Mouse (Mus musculus) mesoderm, embryonic 11.5 days (tissue): ENCODE data around the gene Frat2.

Experiments used
- DNase-seq: peaks from one replicate; pipeline ENCODE4 v3.0.0-alpha.2; 2012; ENCODE audit warnings: low read depth, low spot score

Frat2 gene

DNA sequence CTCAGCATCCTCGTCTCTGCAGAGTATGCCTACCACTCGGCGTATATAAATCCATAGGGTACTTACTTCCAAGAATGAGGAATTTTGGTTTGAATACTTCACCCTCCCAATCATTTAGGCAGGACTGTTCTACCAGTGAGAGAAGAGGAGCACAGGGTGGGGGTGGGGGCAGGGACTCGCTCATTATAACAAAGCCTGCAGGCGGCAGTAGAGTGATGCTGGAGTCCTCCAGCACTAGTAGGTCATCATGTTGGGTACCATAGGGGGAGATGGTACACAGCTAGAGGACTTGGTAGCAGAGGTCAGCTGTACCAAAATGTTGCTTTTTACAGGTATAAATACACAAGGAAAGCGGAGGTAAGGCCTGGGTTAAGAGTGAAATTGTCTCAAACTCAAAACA lies 3.6 kb downstream of the Frat2 start:
- no peak for DNase-seq

DNA sequence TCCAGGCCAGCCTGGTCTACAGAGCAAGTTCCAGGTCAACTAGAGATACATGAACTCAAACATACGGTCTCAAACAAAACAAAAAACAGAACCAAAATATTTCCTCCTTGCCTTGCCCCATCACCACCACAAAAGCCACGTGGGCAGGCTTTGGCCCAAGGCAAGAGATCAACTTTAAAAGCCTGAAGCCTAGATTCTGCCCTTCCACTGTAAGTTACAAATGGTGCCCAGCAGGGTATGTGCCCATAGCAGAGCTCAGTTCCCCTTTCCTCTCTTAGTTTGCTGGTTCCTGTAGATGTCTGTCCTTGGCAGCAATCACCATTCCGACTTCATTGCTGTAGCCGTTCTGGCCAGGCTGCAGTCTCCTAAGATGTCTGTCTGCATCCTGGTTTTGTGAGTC lies 5.2 kb downstream of the Frat2 start:
- no peak for DNase-seq

DNA sequence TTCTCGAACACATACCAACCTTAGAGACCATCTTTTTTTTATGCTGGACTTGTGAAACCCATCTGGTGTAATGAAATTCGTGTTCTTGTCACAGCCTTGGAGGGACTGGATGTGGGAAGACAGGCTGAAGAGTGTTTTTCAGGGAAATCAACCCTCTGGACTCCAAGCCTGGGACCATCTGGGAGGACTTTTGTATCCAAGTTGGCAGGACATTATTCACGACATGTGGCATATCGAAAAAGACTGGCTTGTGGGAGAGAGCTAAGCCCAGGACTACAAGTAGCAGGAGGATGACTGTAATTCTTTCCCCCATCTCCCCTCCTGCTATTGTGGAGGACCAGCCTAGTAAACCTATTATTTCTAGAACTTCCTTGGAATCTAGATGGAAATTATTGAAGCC lies 5.7 kb downstream of the Frat2 start:
- no peak for DNase-seq

DNA sequence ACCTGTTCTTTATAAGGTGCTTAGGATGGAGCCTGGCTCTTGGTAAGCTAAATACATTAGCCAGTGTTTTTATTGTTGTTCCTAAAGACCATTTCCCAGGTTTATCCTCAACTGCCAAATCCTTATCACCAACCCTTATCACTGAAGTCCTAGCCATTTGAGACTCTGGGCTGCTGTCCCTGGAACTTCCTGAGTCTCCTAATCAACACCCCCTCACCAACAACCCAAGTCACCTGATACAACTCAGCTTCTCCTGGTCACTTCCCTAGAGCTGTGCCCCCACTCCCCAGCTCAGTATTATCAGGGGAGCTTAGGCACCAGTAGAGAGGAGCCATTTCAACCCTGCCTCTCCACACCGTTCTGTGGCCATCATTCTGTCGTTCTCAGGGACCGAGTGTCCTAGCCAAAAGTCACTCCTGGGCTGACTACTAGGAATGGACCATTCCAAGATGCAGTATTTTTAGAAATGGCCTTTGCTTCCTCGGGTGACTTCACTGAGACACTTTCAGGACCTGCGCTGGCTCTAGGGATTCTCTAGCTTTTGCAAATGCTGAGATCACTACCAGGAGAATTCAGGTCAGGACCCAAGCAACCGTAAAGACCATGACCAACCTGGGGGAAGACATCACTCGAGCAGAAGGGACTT lies 6.7 kb downstream of the Frat2 start:
- no peak for DNase-seq

DNA sequence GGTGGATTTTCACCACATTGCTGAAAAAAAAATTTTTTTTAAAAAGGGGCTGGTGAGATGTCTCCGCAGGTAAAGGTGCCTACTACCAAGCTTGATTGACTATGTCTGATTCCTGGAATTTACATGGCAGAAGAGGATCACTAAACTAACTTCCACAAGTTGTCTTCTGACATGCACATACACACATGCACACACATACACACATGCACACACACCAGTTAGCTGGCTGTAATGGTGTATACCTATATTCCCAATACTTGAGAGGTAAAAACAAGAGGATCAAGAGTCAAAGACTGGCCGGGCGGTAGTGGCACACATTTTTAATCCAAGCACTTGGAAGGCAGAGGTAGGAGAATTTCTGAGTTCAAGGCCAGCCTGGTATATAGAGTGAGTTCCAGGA lies 8.2 kb downstream of the Frat2 start:
- no peak for DNase-seq

DNA sequence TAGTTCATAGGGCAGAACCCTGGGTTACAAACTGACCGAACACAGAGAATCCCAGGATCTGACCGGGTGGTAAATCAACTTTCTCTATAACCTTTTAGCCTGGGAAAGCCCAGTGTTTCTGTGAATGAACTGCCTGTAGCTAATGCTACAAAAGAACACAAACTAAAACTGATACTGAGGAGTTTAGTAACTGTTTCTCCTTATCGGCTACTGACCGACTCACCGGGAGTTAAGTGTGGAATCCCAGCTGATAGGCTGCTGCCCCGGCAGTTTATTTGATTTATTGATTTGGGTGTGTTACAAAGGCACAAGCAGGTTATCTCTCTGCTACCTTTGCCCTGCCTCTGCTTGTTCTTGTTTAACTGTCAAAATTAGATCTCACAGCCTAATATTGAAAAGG lies 9.1 kb downstream of the Frat2 start:
- no peak for DNase-seq

DNA sequence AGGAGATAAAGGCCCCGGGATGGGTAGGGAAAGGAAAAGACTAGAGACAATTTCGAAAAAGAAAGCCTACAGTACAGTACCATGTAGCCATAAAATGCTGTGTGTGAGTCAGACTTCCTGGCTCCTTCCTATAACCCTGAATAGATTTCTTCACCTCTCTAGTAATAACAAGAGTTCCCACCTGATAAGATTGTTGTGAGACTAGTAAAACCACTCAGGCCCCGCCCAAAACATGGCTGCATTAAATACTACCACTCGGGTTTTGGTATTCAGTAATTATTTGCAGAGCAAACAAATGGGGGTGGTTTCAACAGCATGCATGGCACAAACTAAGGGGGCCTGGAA lies 10.0 kb downstream of the Frat2 start:
- no peak for DNase-seq

DNA sequence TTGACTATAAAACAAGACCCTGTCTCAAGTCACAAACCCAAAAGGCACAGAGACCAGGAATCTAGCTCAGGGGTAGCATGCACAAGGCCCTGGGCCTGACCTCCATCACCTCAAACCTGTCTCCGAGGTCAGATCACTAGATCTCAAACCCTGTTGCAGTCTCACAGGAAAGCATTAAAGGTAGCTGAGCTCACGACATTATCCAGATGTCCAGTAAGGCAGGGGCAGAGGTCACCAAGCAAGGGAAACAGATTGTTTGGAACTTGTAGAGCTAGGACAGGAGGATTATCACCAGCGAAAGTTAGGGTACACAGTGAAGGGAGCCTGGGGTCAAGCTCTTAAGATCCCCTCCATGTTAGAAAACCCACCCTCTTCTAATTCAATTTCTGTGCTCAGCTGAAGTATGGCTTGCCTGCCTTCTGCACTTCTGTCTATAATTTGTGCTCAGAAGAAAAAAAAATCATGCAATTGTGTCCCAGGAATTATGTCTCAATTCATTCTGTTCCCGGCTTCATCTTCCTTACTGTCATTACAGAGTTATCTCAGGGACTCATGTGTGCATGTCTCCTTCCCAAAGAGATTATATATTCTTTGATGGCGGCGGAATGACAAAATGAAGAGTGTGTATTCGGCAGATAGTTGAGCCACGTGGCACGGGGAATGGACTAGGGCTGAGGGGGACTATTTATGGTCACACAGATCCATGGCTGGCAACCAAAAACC lies 10.6 kb downstream of the Frat2 start:
- DNase-seq = no peak

DNA sequence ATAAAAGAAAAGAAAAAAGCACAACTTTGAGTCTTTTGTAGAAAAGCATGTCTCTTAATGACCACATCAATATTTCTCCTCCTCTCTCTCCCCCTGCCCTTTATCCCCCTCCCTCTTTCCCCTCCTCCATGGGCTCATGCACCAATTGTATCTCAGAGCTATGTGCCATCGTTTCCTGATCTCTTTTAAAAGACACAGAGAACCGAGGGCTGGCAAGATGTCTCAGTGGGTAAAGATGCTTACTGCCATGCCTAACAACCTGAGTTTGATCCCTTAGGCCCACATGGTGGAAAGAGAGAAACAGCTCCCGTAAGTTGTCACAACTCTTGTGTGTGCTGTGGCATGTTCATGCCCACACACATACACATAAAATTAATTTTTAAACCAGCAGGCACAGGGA lies 11.2 kb downstream of the Frat2 start:
- no peak for DNase-seq

DNA sequence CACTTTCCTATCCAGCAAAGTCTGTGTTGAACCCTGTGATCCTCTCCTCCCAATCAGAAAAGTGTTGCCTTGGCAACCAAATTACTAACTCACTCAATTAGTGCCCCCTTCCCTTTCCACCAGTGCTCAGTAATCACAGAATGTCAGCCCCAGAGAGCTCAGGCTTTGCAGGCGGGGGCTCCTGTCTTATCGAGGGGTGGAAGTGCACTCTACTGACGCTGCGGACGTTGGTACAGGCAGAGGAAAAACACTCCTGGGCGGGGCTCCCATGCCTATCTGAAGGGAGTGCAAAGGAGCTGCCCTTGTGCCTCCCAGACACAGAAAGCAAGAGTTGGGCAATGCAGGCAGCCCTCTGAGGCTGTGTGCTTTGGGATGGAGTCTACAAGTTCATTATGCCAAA lies 12.1 kb downstream of the Frat2 start:
- no peak for DNase-seq

DNA sequence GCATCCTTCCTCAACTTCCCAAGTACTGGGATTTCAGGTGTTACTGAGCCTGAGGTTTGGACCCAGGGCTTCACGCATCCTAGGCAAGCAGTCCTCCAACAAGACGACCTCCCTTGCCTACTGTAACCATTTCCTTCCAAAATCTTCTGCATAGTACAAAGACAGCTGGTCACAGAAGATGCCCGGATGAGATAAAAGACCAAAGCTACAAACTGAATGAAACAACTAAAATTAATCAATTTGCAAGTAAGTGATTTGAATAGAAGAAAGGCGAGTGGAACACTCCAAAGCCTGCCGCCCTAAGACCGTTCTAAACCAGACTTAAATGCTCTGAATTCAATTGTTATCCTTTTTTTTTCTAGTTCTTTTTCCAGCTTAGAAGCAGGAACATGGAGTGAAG lies 12.5 kb downstream of the Frat2 start:
- DNase-seq = no peak

DNA sequence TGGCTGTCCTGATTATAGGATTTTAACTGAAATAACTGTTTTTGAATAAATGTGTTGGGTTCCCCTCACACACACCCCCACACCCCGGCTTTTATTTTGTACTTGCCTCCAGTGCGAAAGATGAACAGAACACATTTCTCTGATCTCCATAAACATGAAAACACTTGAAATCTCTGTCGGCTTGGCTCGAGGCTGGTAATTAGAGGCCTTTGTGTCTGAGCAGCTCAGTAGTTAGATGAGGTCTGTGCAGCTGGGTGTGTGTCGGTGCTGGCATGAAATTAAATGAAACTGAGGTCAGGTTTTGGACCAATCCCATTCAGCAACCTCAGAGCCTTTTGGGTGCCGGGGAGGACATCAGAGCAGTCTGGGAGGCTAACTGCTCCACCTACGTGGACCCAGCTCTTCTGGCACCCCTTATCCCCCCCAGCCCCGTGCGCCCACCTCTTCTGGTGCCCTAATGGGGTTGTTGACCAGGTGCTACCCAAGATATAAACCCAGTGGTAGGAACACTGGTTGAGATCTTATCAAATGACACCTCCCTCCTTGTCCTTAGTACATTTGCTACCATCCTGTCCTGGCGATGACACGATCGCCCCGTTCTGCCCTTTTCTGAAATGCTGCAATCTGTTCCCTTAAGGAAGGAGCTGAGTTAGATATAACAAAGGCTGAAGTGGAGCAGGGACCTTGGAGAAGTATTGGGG lies 15.3 kb downstream of the Frat2 start:
- no peak for DNase-seq

DNA sequence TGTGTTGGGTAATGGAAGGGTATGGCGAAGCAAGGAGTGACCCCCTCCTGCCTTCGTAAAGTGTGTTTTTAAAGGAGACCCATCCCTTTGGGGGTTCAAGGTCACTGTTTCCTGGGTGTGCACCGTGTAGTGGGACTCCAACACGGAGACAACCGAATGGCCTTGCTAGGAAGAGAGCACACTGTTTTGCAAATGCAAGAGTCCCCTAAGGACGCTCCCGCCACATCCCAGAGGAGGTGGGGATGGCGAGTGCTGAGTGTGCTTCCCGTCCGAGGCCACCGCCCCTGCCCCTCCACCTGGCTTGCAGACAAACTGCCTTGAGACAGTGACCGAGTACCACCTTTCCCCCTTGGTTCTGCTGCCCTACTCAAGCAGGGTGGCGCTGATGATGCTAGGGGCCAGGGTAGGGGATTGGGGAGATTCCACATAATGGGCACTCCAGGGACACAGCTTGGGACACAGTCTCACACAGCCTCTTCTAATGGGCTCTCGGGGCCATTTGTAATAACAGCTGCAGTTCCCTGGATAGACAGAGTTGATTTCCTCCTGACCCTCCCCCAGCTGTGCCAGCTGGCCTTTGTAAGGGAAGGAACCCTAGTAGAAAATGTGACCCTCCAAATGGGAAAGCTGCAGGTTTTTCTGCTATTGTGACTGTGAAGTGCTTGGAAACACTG lies 16.1 kb downstream of the Frat2 start:
- DNase-seq = no peak

DNA sequence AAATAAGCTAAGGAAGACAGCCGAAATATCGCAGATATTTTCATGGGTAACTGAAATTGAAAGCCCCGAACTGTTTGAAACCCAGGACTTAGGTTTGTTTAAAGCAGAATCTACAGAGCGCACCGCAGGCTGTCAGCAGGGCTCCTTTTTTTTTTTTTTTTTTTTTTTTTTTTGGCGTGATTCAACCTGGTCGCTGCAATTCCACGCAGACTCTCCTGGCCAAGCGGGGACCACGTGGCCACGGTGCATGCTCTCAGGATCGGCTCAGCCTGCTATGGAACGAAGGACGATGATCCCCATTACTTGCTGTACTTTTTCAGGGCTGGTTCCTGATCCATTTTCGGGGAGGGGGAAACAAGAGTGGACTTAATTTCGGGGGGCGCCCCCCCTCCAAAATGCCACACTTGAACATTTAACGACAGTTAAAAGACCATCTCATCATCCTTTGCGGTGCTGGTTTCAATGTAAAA lies 16.8 kb downstream of the Frat2 start:
- no peak for DNase-seq

DNA sequence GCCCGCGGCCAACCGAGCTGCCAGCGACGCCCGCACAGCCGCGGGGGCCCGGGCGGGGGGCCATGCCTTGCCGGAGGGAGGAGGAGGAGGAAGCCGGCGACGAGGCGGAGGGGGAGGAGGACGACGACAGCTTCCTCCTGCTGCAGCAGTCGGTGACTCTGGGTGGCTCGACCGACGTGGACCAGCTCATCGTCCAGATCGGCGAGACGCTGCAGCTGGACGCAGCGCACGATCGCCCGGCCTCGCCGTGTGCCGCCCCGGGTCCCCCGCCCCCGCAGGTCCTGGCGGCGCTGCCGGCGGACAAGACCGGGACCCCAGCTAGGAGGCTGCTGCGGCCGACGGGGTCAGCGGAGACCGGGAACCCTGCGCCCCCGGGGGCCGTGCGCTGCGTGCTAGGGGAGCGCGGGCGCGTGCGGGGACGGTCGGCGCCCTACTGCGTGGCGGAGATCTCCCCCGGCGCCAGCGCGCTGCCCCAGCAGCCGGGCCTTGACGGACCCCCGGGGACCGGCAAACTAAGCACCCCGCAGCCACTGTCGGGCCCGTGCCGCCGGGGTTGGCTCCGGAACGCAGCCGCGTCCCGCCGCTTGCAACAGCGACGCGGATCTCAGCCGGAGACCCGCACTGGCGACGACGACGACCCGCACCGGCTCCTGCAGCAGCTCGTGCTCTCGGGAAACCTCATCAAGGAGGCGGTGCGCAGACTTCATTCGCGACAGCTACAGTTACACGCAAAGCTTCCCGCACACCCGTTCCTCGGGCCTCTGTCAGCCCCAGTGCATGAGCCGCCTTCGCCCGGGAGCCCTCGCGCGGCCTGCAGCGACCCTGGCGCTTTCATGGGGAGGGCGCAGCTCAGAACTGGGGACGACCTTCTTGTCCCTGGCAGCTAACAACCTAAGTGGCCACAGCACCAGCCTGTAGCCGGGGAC lies 17.6 kb downstream of the Frat2 start:
- DNase-seq = no peak

DNA sequence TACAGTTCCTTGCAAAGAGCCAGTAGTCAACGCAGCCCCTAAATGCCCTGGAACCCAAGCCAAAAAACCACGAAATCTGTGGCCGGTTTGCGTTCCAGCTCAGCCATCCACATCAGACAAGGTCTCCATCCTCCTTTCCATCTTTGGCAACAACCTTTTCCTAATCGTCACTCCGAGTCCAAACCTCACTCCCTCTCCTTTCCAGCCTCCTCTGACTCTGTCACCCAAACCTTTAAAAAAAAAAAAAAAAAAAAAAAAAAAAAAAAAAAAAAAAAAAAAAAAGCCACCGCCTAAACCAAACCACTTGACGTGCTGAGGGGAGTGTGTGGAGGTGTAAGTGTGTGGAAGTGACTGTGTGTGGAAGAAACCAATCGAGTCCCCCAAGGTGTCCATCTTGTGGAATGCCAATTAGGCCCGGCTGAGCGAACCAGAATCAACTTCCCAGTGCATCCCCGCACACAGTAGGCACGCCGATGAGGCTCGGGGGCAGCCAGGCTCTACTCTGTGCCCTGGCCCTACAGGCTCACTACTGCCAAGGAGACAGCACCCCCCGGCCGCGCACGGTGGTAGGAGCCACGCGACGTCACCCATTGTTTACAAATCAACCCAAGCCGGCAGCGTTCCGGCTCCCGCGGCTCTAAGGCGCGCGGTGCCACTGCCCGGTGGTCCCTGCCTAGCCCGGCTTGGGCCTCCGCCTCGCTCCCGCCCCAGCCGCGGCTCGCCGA lies 18.4 kb downstream of the Frat2 start, which contains the start of gene Frat1:
Gene Frat1, plus strand, starts transcription at position 590 of the 725 bp plus-strand sequence.
- DNase-seq = peak; percentile 85

DNA sequence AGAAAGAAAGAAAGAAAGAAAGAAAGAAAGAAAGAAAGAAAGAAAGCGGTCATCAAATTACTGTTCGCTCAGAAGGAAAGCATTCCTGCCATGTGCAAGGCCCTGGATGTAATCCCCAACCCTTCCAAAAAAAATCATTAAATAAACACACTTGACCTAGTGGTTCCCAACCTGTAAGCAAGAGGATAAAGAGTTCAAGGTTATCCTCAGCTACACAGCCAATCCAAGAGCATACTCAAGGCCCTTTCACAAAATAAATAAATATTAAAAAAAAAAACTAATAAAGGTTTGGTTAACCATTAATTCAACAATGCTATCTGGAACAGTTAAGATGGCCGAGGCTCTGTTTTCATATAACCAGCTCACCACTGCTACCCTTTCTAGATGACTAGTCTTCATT lies 19.0 kb downstream of the Frat2 start:
- no peak for DNase-seq

DNA sequence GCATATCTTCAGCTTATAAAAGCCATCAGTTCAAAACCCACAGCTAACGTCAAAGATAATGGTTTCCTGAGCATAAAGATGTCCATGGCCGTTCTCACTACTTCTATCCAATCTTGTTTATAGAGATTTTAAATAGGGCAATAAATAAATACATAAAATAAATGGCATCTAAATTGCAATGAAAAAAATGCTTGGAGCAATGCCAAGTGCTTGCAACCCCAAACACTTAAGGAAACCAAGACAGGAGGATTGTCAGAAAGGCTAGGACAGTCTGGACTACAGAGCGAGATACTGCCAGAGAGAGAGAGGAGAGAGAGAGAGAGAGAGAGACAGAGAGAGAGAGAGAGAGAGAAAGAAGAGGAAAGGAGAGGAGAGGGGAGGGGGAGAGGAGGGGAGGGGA lies 21.4 kb downstream of the Frat2 start:
- no peak for DNase-seq

DNA sequence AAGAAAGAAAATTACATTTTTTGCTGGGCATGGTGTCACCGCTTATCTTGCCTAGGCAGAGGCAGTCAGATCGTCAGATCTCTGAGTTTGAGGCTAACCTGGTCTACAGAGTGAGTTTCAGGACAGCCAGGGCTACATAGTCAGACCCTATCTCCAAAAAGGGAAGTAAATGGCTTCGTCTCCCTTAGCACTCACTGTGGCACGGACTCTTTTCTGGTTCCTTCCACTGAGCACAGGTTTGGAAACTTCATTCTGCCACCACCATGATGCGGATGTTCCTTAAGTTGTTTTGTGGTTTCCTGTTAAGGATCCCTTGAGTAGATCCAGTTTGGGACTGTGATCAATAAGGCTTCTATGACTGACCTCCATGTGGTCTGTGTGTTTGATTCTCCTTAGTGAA lies 23.0 kb downstream of the Frat2 start:
- DNase-seq = no peak

DNA sequence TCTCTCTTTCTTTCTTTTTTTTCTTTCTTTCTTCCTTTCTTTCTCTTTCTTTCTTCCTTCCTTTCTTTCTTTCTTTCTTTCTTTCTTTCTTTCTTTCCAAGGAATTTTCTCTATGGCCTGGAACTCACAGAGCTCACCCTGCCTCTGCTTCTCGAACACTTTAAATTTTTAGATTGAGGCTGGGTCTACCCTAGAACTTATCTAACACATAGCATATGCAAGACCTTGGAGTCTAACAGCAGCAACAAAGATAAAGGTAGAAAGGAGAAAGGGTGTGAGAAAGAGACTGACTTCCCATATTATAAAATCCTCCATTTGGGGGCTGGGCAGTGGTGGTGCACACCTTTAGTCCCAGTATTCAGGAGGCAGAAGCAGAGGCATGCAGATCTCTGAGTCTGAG lies 25.3 kb downstream of the Frat2 start:
- DNase-seq = no peak

DNA sequence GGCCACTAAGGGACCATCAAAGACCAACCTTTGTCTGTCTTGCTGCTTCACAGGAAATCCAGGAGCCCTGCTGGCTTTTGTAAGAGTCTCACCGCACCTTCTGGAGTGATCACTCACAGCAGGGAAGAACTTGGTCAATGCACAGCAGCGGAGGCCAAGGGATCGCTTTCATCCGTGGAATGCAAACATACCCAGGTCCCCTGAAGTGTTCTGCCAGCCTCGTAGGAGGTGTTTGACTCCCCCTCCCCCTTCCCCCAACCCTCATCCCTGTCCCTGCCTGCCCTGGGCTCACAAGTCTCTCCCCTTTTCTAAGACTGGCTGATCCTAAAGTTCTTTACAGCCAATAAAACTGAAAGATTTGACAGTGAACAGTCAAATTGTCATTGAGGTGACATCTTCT lies 26.5 kb downstream of the Frat2 start:
- DNase-seq = no peak
